Mouse (Mus musculus) midbrain, embryonic 14.5 days (tissue): ENCODE measurements around the gene Unc79. TPM values are rescaled to one million over a fixed set of nuclear protein-coding genes. Genes with fewer than 3 reads are reported as not detected.

Experiments
- ATAC-seq: fragments of 200-750 bp; cut with Nextera tagmentation; 2 replicates; pipeline ENCODE4 v1.8.0; 2017; ENCODE audit warnings: moderate number of reproducible peaks, moderate library complexity; ENCODE audit not compliant: low FRiP score, low TSS enrichment
- DNase-seq: peaks from one replicate; pipeline ENCODE4 v3.0.0-alpha.2; 2015
- H3K27ac ChIP-seq: fragments of 300-500 bp; sonication (generic); replicated peaks from 2 replicates; pipeline ENCODE4 v1.5.1; 2014; ENCODE audit warnings: mild to moderate bottlenecking, low read depth, low read length, moderate library complexity
- H3K27me3 ChIP-seq: fragments of 300-500 bp; sonication (generic); 2 replicates; pipeline ENCODE4 v1.6.1; 2014; ENCODE audit warnings: low read length, control low read depth, mixed read lengths; ENCODE audit not compliant: control insufficient read depth, insufficient read depth
- H3K36me3 ChIP-seq: fragments of 300-500 bp; sonication (generic); 2 replicates; pipeline ENCODE4 v1.6.1; 2014; ENCODE audit warnings: low read length, control low read depth; ENCODE audit not compliant: control insufficient read depth, insufficient read depth
- H3K4me1 ChIP-seq: fragments of 300-500 bp; sonication (generic); 2 replicates; pipeline ENCODE4 v1.6.1; 2014; ENCODE audit warnings: mild to moderate bottlenecking, antibody characterized with exemption, low read length, control low read depth; ENCODE audit not compliant: control insufficient read depth, insufficient read depth
- H3K4me2 ChIP-seq: fragments of 300-500 bp; sonication (generic); 2 replicates; pipeline ENCODE4 v1.6.1; 2014; ENCODE audit warnings: mild to moderate bottlenecking, low read length, moderate library complexity
- H3K4me3 ChIP-seq: fragments of 300-500 bp; sonication (generic); replicated peaks from 2 replicates; pipeline ENCODE4 v1.5.1; 2014; ENCODE audit warnings: low read depth, low read length
- H3K9ac ChIP-seq: fragments of 300-500 bp; sonication (generic); replicated peaks from 2 replicates; pipeline ENCODE4 v1.6.1; 2014; ENCODE audit warnings: mild to moderate bottlenecking, low read length, moderate library complexity
- H3K9me3 ChIP-seq: fragments of 300-500 bp; sonication (generic); 2 replicates; pipeline ENCODE4 v1.6.1; 2016; ENCODE audit warnings: low read length, control low read depth, mixed read lengths; ENCODE audit not compliant: control insufficient read depth
- whole genome bisulfite sequencing: fragments of 180-500 bp; shearing (Covaris S2); extraction: QIAGEN DNeasy Blood & Tissue Kit; methylation state at CpG from one replicate; pipeline ENCODE4 v1.1.7; 2014; 5-methylcytosine and 5-hydroxymethylcytosine counted together
- polyA plus RNA-seq: library from polyadenylated mRNA; unstranded; fragments of >200 nt; fragmentation: Nextera tagmentation; extraction: Ambion mirVana; gene quantifications from 2 replicates; pipeline ENCODE4 v1.2.1, GENCODE M21; 2014

Gene Unc79
- polyA plus RNA-seq, 1 experiment from 2014 or later = 15.4 TPM

- Histone ChIP-seq H3K4me3 (no peak overlapping the region), H3K9ac (no peak overlapping the region), H3K27me3 (no peaks in the 10 kb centered on the region), H3K4me1 (peaks cover 14% of the 10 kb centered on the region; the same call in 1 of the 2 replicates), H3K9me3 (no peaks in the 10 kb centered on the region), H3K27ac (no peak overlapping the region), H3K4me2 (no peak overlapping the region), H3K36me3 (no peaks in the 10 kb centered on the region)
- ATAC-seq (no peak), DNase-seq (no peak)
- 52% methylated on average over 5 of the region's 5 CpGs for WGBS
Observed at GRCm38 (mm10) chr12:103211078-103211477, 262.4 kb downstream of the Unc79 start.

DNA sequence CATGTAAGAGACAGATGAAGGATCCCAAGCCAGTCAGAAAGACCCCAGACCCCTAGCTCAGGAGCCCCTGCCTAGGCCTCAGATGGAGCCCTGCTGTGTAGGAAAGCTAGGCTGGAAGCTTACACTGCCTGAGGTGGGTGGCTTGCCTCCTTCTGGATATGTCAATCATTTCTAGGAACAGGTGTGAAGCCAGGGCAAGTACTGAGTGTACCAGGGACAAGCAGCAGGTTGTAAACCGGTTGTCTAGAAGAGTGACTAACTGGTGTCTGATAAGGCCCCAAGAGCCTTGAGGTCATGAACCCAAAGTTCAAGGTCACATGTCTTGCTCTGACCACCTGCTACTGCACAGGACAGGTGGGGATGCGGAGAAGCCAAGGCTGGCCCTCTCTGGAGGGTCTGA, 264.9 kb downstream of the Unc79 start:
- Histone ChIP-seq H3K36me3 (no peaks in the 10 kb centered on the region), H3K9me3 (no peaks in the 10 kb centered on the region), H3K4me3 (no peak overlapping the region), H3K9ac (no peak overlapping the region), H3K4me1 (peaks cover 16% of the 10 kb centered on the region; the same call in 1 of the 2 replicates), H3K27ac (peak overlapping the region; percentile 39; the same call in 1 of the 2 replicates), H3K4me2 (no peak overlapping the region), H3K27me3 (no peaks in the 10 kb centered on the region)
- 93% methylated on average over 2 of the region's 2 CpGs for WGBS
- DNase-seq = no peak
- no peak for ATAC-seq

DNA sequence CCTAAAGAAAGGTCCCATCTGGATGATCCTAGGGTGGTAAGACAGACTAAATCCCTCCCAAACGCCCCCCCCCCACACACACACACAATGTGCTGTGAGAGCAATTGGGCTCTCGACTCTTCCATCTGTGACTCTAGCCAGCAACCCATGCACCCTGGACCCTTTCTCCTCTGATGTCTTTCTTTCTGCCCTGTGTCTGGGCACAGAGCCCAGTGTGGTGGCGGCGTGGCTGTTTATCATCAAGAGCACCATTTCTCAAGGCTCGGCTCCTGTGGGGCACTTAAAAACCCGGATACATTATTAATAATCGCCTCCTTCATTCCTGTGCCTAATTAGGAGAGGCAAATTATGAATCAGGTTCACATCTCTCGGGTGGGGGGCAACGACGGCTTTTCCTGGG, 265.6 kb downstream of the Unc79 start:
- Histone ChIP-seq H3K4me3 (no peak overlapping the region), H3K9me3 (no peaks in the 10 kb centered on the region), H3K4me1 (peaks cover 16% of the 10 kb centered on the region; the same call in 1 of the 2 replicates), H3K9ac (no peak overlapping the region), H3K4me2 (no peak overlapping the region), H3K27ac (peak overlapping the region; percentile 57), H3K27me3 (no peaks in the 10 kb centered on the region), H3K36me3 (no peaks in the 10 kb centered on the region)
- ATAC-seq (peak; percentile 56; the same call in 1 of the 2 replicates), DNase-seq (peak; percentile 73)
- 33% methylated on average over 10 of the region's 10 CpGs for WGBS

- 91% methylated on average over 2 of the region's 2 CpGs for WGBS
- Histone ChIP-seq H3K27me3 (no peaks in the 10 kb centered on the region), H3K9me3 (no peaks in the 10 kb centered on the region), H3K4me1 (peaks cover 16% of the 10 kb centered on the region; the same call in 1 of the 2 replicates), H3K27ac (peak overlapping the region; percentile 57), H3K9ac (no peak overlapping the region), H3K36me3 (no peaks in the 10 kb centered on the region), H3K4me3 (no peak overlapping the region), H3K4me2 (no peak overlapping the region)
- DNase-seq (no peak), ATAC-seq (peak; percentile 29; the same call in 1 of the 2 replicates)
Observed at GRCm38 (mm10) chr12:103214797-103215196, 266.1 kb downstream of the Unc79 start.

- Histone ChIP-seq H3K4me2 (no peak overlapping the region), H3K27me3 (no peaks in the 10 kb centered on the region), H3K27ac (no peak overlapping the region), H3K9me3 (no peaks in the 10 kb centered on the region), H3K9ac (no peak overlapping the region), H3K4me3 (no peak overlapping the region), H3K36me3 (no peaks in the 10 kb centered on the region), H3K4me1 (peaks cover 16% of the 10 kb centered on the region; the same call in 1 of the 2 replicates)
- 68% methylated on average over 6 of the region's 6 CpGs for WGBS
- peak; percentile 22 for DNase-seq
- no peak for ATAC-seq
Observed at GRCm38 (mm10) chr12:103215877-103216610, 267.4 kb downstream of the Unc79 start.

- H3K4me1 ChIP-seq = no peaks in the 10 kb centered on the region
- H3K27me3 ChIP-seq = no peaks in the 10 kb centered on the region
- no peak overlapping the region for H3K9ac ChIP-seq
- H3K4me2 ChIP-seq = no peak overlapping the region
- H3K9me3 ChIP-seq = no peaks in the 10 kb centered on the region
- no peaks in the 10 kb centered on the region for H3K36me3 ChIP-seq
- H3K4me3 ChIP-seq = no peak overlapping the region
- ATAC-seq = no peak
- DNase-seq = no peak
- no peak overlapping the region for H3K27ac ChIP-seq
- 92% methylated on average over 9 of the region's 9 CpGs for WGBS
Observed at GRCm38 (mm10) chr12:103223671-103224070, 275.0 kb downstream of the Unc79 start.

DNA sequence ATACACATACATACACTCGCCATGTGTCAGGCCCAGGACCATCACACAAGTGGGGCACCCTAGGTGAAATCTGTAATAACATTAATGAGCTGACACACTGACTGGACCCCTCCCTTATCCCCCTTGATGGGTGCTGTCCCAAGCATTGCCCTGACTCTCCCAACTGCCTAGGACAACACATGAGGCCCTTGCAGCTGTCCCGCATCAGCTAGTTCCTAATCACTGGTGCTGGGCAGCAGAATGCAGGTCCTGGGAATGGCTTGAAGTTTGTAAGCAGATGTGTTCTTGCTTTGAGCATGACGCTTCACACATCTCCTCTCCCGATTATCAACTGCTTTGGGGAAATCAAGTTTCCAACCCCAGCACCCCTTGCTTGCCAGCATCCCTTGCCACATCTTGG, 277.5 kb downstream of the Unc79 start:
- DNase-seq (no peak), ATAC-seq (no peak)
- Histone ChIP-seq H3K27me3 (no peaks in the 10 kb centered on the region), H3K27ac (no peak overlapping the region), H3K4me1 (no peaks in the 10 kb centered on the region), H3K4me3 (no peak overlapping the region), H3K9me3 (no peaks in the 10 kb centered on the region), H3K4me2 (no peak overlapping the region), H3K36me3 (no peaks in the 10 kb centered on the region), H3K9ac (no peak overlapping the region)
- WGBS = 88% methylated on average over 4 of the region's 4 CpGs

DNA sequence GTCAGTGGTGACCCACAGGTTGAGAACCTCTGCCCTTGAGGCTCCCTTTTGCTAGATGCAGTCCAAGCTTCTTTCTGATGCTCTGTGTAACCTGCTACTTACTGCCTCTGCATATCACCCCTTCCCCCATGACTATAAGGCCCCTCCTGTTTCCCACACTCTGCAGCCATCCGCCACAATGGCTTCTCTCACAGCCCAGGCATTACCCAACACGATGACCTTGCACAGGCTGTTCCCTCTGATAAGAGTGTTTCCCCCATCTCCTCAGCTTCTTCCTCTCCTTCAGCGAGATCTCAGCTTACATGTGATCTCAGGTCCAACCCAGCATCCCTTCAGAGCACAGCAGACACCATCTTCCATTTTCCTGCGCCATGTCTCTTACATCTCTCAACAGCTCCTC, 280.4 kb downstream of the Unc79 start:
- no peaks in the 10 kb centered on the region for H3K36me3 ChIP-seq
- DNase-seq (no peak), ATAC-seq (no peak)
- H3K27me3 ChIP-seq = no peaks in the 10 kb centered on the region
- H3K27ac ChIP-seq = no peak overlapping the region
- WGBS = 91% methylated on average over 4 of the region's 4 CpGs
- no peak overlapping the region for H3K4me3 ChIP-seq
- no peaks in the 10 kb centered on the region for H3K9me3 ChIP-seq
- no peak overlapping the region for H3K4me2 ChIP-seq
- H3K9ac ChIP-seq = no peak overlapping the region
- H3K4me1 ChIP-seq = 0 out of 2 replicates have a peak, but pooled peaks cover 3% of the 10 kb centered on the region
